Mouse (Mus musculus) liver, postnatal 0 days (tissue): ENCODE results near the gene Sbf2.

ENCODE experiments used
- CTCF ChIP-seq: sonication (generic); IDR thresholded peaks from 2 replicates; pipeline ENCODE4 v1.5.1; 2016; ENCODE audit warnings: antibody characterized with exemption, low read depth
- EP300 ChIP-seq: IDR thresholded peaks from 2 replicates; pipeline ENCODE4 v1.6.1; 2016; ENCODE audit warnings: antibody characterized with exemption, low read depth, mild to moderate bottlenecking

- no peak for TF ChIP-seq CTCF
- TF ChIP-seq EP300 = no peak
Measured at GRCm38 (mm10) chr7:110347250-110347649, 267.5 kb downstream of the Sbf2 start.
